Mouse (Mus musculus) small intestine, adult 2 months (tissue): ENCODE measurements around the gene Cntnap2. TPM values are rescaled to one million over a fixed set of nuclear protein-coding genes. Genes with fewer than 3 reads are reported as not detected.

ENCODE experiments used
- H3K27ac ChIP-seq: fragments of 200-500 bp; 2 replicates; pipeline ENCODE4 v1.5.1; 2012; ENCODE audit warnings: low read depth, low read length, control low read depth, inconsistent platforms; ENCODE audit not compliant: insufficient read depth
- H3K27me3 ChIP-seq: fragments of 200-500 bp; 2 replicates; pipeline ENCODE4 v1.6.1; 2012; ENCODE audit warnings: mild to moderate bottlenecking, moderate library complexity, low read length, inconsistent platforms; ENCODE audit not compliant: control insufficient read depth, insufficient read depth
- H3K36me3 ChIP-seq: fragments of 200-500 bp; 2 replicates; pipeline ENCODE4 v1.6.1; 2012; ENCODE audit warnings: mild to moderate bottlenecking, low read length, control low read depth, inconsistent platforms; ENCODE audit not compliant: control insufficient read depth, insufficient read depth
- H3K4me1 ChIP-seq: fragments of 200-500 bp; 2 replicates; pipeline ENCODE4 v1.6.1; 2012; ENCODE audit warnings: low read length, inconsistent platforms, mixed read lengths; ENCODE audit not compliant: control insufficient read depth, insufficient read depth, insufficient read length
- H3K4me3 ChIP-seq: fragments of 200-500 bp; 2 replicates; pipeline ENCODE4 v1.5.1; 2012; ENCODE audit warnings: low read depth, mild to moderate bottlenecking, control low read depth, inconsistent platforms, low read length, moderate library complexity
- CTCF ChIP-seq: fragments of 200-500 bp; IDR thresholded peaks from 2 replicates; pipeline ENCODE4 v1.5.1; 2012; ENCODE audit warnings: low read depth, mild to moderate bottlenecking, control low read depth, inconsistent platforms, low read length, moderate library complexity, mixed read lengths; ENCODE audit not compliant: insufficient replicate concordance, insufficient read length; ENCODE audit errors: extremely low read depth
- POLR2A ChIP-seq: fragments of 200-500 bp; IDR thresholded peaks from 2 replicates; pipeline ENCODE4 v1.6.1; 2012; ENCODE audit warnings: low read depth, mild to moderate bottlenecking, control low read depth, inconsistent platforms, low read length, moderate library complexity
- WGBS: fragments of 180-500 bp; shearing (Covaris S2); methylation state at CpG from one replicate; pipeline ENCODE4 v1.1.7; 2018; 5-methylcytosine and 5-hydroxymethylcytosine counted together
- polyA plus RNA-seq: library from polyadenylated mRNA; depleted of rRNA; stranded (reverse); fragments of >200 nt; gene quantifications from 2 replicates; pipeline ENCODE4 v1.2.3, GENCODE M21; 2012

Gene Cntnap2
- polyA plus RNA-seq, 1 experiment, result 0.20 TPM

- whole genome bisulfite sequencing, result 50% methylated on average over 2 of the region's 2 CpGs
- Histone ChIP-seq H3K4me3 (no peak overlapping the region), H3K27me3 (no peaks in the 10 kb centered on the region), H3K36me3 (no peaks in the 10 kb centered on the region), H3K27ac (no peak overlapping the region), H3K4me1 (no peaks in the 10 kb centered on the region)
- TF ChIP-seq CTCF, result no peak
These were observed 477.8 kb downstream of the Cntnap2 start for GRCm38 (mm10) chr6:45536999-45537398.

GRCm38 (mm10) chr6:45544319-45544875 lies 485.2 kb downstream of the Cntnap2 start:
- Histone ChIP-seq H3K4me3 (no peak overlapping the region), H3K27me3 (no peaks in the 10 kb centered on the region), H3K27ac (no peak overlapping the region), H3K4me1 (no peaks in the 10 kb centered on the region), H3K36me3 (no peaks in the 10 kb centered on the region)
- 70% methylated on average over 7 of the region's 7 CpGs for WGBS
- TF ChIP-seq CTCF (no peak), POLR2A (no peak)

- TF ChIP-seq POLR2A, result no peak
- no peak for TF ChIP-seq CTCF
- Histone ChIP-seq H3K36me3 (no peaks in the 10 kb centered on the region), H3K4me3 (no peak overlapping the region), H3K4me1 (no peaks in the 10 kb centered on the region), H3K27ac (no peak overlapping the region), H3K27me3 (no peaks in the 10 kb centered on the region)
- 76% methylated on average over 1 of the region's 1 CpGs for WGBS
These were observed 500.6 kb downstream of the Cntnap2 start for GRCm38 (mm10) chr6:45559724-45560123.

DNA sequence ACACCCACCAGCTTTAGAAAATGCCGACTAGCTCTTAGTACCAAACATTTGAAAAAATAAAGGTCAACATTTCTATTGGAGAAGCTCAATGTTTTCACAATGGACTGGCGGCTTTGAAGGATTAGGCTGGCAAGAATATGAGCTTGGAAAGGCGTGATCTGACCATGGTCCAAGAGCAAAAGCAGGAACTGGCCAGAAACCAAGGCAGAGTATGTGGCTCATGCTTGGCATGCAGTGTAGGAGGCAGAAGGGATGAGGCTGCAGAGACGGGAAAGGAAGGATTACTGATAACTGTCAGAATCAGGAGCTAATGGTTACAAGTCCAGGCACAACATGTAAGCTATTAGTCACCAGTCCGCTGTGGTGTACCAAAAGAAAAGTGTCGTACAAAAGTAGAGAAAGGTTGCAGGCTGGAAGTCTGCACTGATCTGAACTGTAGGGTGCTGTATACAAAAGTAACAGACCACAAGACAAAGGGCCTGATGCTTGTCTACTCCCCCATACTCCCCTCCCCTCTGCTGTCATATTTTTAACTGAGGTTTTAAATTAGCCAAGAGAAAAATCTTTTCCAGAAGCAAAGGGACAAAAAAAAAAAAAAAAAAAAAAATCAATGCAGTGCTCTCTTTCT lies 525.4 kb downstream of the Cntnap2 start:
- H3K4me1 ChIP-seq, result no peaks in the 10 kb centered on the region
- TF ChIP-seq POLR2A (no peak), CTCF (no peak)
- no peak overlapping the region for H3K4me3 ChIP-seq
- no peaks in the 10 kb centered on the region for H3K27me3 ChIP-seq
- no peaks in the 10 kb centered on the region for H3K36me3 ChIP-seq
- WGBS, result 70% methylated on average over 6 of the region's 6 CpGs
- H3K27ac ChIP-seq, result no peak overlapping the region

DNA sequence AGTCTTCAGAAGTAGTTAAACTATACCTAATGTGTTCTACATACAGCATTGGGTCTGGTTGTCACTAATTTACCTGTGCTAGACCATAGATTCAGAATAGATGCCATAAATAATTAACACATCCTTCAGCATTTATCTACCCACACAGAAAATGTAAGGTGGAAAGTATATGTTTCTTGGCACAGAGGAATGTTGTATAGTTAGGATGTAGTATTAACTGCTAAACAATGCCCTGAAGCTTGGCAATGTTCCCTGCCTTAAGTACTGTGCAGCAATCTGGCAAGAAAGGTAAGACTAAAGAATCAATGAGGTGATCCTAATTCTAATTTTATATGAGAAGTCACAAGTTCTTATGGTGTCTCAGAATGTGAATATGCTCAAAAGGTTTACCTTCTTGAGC lies 529.9 kb downstream of the Cntnap2 start:
- Histone ChIP-seq H3K27ac (no peak overlapping the region), H3K4me1 (no peaks in the 10 kb centered on the region), H3K36me3 (no peaks in the 10 kb centered on the region), H3K27me3 (no peaks in the 10 kb centered on the region), H3K4me3 (no peak overlapping the region)
- TF ChIP-seq POLR2A (no peak), CTCF (no peak)

GRCm38 (mm10) chr6:45647017-45647416 lies 587.9 kb downstream of the Cntnap2 start:
- Histone ChIP-seq H3K27me3 (no peaks in the 10 kb centered on the region), H3K4me3 (no peak overlapping the region), H3K4me1 (no peaks in the 10 kb centered on the region), H3K36me3 (no peaks in the 10 kb centered on the region), H3K27ac (no peak overlapping the region)
- no peak for TF ChIP-seq POLR2A
- TF ChIP-seq CTCF, result no peak

- WGBS, result 86% methylated on average over 2 of the region's 2 CpGs
- Histone ChIP-seq H3K4me1 (no peaks in the 10 kb centered on the region), H3K4me3 (no peak overlapping the region), H3K36me3 (no peaks in the 10 kb centered on the region), H3K27ac (no peak overlapping the region), H3K27me3 (no peaks in the 10 kb centered on the region)
- TF ChIP-seq POLR2A, result no peak
- TF ChIP-seq CTCF, result no peak
These were observed 589.3 kb downstream of the Cntnap2 start for GRCm38 (mm10) chr6:45648419-45648818.

DNA sequence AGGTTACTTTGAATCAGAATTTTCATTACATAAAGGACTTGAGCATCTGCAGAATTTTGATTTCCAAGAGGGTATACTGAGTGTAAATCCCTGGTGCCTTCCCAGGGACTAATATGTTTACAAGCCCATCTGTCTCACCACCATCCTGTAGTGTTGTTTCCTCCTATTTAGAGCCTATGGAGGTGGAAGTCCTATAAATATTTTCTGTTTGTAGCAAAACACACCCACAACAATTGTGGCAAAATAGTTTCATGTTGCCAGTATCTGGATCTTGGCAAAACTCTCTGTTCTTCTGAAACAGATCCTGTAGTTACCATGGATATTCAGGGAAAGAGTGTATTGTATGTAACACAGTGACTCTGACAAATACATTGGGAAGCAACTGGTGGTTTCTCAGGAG lies 641.1 kb downstream of the Cntnap2 start:
- no peaks in the 10 kb centered on the region for H3K36me3 ChIP-seq
- no peak for TF ChIP-seq CTCF
- no peak for TF ChIP-seq POLR2A
- H3K27me3 ChIP-seq, result no peaks in the 10 kb centered on the region
- no peak overlapping the region for H3K27ac ChIP-seq
- no peaks in the 10 kb centered on the region for H3K4me1 ChIP-seq
- H3K4me3 ChIP-seq, result no peak overlapping the region
